Mouse (Mus musculus) bone marrow, adult 2 months (tissue): ENCODE results near the gene Ppy.

Experiments used
- CTCF ChIP-seq: fragments of 200-500 bp; IDR thresholded peaks from 2 replicates; pipeline ENCODE4 v1.5.1; 2011; ENCODE audit warnings: low read length, control low read depth; ENCODE audit not compliant: control insufficient read depth, insufficient read depth
- POLR2A ChIP-seq: fragments of 200-500 bp; IDR thresholded peaks from 2 replicates; pipeline ENCODE4 v1.6.1; 2011; ENCODE audit warnings: low read depth, mild to moderate bottlenecking, control low read depth, low read length, borderline replicate concordance; ENCODE audit not compliant: control insufficient read depth

DNA sequence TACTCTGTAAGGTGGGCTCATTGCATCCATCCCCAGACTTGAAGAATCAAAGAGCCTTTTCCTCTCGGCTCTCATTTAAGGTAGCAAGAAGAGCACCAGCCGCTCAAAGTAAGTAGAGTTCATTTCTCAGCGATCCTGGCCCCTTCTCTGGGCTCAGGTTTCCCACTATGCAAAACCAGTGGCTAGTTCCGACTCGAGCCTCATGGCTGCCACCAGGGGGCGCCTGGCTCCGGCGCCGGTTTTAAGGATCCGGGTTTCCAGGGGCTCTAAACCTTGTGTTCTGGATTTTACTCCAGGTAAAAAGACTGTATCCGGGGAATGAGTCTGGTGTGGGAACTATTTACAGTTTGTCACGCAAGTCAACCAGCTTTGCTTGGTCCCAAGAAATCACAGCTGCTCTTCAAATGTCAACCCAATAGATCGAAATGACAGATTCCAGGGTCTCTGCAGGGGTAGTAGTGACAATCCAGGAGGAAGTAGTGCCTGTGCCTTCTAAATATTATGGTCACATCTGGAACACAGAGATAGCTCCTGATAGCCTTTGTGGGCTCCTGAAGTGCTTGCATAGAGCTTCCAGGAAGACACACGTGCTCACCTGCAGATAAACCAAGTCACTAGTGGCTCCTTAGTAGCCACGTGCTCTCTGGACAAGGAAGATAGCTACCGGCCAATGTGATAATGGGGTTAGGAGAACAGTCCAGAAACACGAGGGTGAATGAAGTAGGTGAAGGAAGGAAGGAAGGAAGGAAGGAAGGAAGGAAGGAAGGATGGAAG lies 1.6 kb upstream of the Ppy start:
- TF ChIP-seq CTCF (peak; percentile 69), POLR2A (no peak)
